Mouse (Mus musculus): Measurements from ENCODE around the gene Brinp1.

- no peak for TF ChIP-seq CTCF (conservative IDR thresholded peaks at IDR 0.05; ENCODE audit: insufficient read depth, insufficient read length, low read depth, low read length)
- TF ChIP-seq POLR2A (IDR thresholded peaks at IDR 0.05; ENCODE audit: low read depth, low read length): no peak
These were observed 185.9 kb downstream of the Brinp1 start for GRCm38 (mm10) chr4:68768256-68768655.
